Mouse (Mus musculus) urinary bladder, postnatal 4 days (tissue): Measurements from ENCODE around the gene Actg1.
A peak's percentile ranks its signal among the peaks of the same experiment; 100 is the strongest.

Source experiments
- DNase-seq, 2 experiments: peaks; one replicate each; pipeline ENCODE4 v3.0.0; 2021 to 2022; ENCODE audit warnings: low spot score in 2 of 2

The Actg1 gene

DNA sequence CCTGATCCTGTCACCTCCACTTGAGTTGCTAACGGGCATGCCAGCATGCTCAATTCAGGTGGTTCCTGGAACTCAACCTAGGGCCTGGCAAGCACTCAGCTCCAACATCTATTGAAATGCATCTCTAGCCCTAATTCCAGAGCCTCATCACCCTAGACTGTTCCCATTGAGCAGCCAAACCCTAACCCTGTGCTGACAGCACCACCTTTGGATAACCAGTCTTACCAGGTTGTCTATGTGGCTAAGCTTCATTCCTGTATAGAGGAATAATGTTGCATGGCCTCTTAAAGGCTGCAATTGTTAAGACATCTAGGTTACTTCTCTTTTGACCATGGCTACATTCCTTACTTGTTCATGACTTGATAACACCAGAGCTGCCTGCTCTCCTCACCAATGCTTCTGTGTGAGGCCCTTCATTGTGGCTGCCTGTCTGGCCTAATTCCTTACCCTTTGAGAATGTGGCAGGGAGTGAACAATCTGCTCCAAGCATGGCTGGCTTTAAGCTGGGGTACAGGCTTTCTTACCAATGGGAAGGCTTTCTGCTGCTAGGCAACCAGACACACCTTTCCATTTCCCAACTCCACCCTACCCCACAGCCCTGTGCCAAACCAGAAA lies 3.2 kb downstream of the Actg1 start:
- peak in 1 of 2 experiments; percentile 57 for DNase-seq

DNA sequence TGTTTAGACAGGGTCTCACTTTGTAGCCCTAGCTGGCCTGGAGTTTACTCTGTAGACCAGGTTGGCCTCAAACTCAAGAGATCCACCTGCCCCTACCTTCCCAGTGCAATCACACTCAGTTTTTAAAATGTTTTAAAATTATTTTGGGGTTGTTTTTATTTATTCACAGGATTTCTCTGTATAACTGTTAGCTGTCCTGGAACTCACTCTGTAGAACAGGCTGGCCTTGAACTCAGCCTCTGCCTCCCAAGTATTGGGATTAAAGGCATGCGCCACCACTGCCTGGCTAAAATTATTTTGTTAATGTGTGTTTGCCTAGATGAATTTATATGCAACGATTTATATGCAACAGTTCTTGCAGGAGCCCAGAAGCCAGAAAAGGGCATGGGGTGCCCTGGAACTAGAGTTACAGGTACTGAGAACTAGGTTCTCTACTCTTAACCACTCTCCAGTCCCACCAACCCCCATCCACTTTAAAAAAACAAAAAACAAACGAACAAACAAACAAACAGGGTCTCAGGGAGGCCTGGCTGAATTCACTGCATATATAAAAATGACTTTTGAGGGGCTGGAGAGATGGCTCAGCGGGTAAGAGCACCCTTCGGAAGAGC lies 3.9 kb downstream of the Actg1 start:
- DNase-seq: peak in 1 of 2 experiments; percentile 54

DNA sequence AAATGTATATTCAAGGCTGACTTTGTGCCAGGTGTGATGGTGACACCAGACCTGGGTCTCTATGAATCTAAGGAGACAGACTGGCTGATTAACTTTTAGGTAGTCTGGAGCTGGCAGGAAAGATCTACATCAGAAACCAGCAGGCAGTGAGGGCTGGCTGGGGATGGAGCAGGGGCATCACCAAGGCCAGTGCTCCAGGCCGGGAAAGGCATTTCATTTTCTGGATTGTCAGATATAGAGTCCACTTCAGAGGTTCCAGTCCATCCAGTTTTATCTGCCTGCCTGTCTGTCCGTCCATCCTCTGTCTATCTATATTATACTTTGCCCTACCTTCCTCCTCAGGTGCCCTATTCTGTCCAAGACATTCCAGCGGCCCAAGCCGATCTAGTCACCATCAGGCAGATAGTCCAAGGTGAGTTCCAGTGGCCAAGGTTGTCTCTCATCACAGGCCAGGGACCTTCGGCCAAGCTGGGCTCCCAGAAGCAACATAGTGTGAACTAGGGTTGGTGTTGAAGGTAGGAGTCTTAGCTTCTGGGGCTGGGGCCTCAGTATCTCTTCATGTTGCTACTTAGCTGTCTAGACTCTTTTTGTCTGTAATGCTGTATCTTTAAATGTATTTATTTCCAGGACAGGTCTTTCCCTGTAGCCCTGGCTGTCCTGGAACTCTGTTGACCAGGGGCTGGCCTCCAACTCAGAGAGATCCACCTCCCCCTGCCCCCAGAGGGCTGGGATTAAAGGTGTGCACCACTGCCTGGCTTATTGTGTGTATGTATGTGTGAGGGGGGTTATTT lies 4.6 kb downstream of the Actg1 start:
- peak in 1 of 2 experiments; percentile 56 for DNase-seq

DNA sequence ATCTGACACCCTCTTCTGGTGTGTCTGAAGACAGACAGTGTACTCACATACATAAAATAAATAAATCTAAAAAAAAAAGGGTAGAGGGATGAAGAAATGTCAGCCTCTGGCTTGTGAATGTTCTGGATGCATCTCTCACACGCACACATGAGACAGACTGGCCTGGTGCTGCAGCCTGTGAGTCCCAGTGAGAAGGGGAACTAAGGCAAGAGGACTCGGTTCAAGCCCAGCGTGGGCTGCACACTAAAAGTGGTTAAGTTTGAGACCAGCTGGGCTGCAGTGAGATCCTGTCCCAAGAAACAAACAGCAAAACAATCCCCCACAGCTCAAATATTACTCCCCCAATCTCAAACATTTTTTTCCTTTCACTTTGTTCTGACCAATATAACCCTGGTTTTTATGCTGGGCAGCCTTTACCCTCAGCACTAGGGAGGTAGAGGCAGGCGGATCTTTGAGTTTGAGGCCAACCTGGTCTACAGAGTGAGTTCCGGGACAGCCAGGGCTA lies 5.6 kb downstream of the Actg1 start:
- no peak for DNase-seq

DNA sequence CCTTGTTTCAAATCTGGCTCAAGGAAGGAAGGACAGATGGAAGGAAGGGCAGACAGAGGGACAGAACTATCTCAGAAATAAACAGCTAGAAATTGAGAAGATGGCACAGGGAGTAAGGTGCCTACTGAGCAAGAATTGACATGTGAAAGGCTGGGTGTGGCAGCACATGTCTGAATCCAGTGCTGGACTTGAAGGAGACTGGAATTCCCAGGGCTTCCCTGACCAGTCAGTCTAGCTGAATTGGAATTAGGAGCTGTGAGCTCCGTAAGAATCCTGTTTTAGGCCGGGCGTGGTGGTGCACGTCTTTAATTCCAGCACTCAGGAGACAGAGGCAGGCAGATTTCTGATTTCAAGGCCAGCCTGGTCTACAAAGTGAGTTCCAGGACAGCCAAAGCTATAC lies 6.7 kb downstream of the Actg1 start:
- DNase-seq: no peak

DNA sequence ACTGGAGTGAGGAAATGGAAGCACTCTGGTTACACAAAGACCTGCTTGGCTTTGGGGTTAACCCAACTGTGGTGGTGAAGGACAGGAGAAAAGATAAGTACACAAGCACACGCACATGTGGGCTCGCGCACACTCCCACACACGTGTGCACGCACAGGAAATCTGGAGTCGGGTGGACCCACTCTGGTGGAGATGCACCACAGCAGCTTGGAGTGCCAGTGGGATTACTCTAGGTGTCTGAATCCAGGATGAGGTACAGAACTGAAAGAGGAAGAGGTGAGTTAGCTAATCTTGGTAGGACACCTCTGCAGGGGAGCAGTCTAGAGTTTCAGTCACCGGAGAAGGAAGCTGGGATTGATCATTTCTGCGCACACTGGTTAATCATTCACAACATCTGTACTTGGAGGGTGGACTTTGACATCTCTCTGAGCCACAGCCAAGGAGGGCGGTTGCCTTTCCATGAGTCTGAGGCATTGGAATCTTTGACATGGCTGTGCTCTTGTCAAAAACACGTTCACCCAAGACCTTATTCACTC lies 8.3 kb downstream of the Actg1 start:
- no peak for DNase-seq

DNA sequence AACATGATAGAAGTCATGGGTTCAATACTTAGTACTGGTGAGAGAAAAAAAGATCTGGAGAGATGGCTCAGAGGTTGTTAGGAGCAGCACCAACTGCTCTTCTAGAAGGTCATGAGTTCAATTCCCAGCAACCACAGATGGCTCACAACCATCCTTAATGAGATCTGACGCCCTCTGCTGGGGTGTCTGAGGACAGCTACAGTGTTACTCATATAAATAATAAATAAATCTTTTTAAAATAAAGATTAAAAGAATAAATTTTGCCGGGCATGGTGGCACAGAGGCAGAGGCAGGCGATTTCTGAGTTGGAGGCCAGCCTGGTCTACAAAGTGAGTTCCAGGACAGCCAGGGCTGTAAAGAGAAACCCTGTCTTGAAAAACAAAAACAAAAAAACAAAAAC lies 9.6 kb downstream of the Actg1 start:
- peak in 1 of 2 experiments; percentile 32 for DNase-seq

DNA sequence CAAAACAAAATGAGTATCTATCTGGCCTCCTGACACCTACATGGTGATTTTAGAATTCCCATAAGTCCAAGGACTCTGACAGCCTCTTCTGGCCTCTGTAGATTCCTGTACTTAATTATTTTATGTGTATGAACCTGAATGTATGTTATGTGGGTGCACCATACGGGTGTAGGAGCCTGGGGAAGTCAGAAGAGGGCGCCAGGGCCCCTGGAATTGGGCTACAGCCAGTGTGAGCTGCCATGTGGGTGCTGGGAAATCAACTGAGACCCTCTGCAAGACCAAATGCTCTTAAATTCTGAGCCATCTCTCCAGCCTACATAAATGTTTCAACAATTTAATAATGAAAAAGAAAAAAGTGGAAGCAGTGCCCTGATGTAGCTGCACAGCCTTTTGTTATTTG lies 10.9 kb downstream of the Actg1 start:
- no peak for DNase-seq

DNA sequence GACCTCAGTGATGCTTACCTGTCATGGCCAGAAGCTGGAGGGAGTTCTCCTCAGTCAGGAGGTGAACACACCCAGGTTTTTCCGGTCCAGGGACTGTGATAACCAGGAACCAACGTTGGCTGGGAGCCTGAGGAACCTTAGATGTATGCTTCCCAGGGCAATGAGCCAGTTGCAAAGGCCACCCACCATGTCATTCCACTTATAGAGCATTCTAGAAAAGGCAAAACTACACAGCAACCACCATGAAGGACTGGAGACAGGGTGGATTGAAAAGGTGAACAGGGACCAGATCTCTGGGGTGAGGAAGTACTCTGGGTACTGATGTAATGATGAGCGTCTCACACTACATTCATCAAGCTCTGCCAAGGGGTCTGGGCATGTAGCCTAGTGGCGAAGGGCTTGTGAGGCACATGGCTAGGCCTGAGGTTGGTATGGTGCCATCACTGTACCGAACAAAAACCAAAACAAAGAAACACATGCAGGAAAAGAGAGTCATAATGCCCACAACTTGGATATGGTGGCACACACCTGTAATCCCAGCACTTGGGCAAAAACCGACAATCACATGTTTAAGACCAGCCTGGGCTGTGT lies 12.8 kb downstream of the Actg1 start:
- DNase-seq: no peak

DNA sequence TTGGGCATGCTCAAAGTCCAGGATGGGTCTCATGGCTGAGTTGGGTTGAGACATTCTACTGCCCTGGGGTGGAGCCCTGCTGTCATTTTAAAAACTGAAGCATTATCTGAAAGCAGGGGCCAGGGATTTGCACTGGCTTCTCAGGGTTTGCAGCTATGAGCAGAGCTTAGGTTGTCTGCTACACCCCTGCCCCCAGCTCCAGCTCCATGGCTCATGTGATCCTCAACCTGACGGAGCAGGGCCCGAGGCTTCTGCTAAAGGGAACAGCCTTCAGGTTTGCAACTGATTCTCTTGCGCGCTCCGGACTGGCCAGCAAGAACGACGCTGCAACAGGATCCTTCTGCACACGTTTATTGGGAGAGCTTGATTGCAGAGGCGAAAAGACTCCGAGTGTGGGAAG lies 28.2 kb downstream of the Actg1 start:
- no peak for DNase-seq

DNA sequence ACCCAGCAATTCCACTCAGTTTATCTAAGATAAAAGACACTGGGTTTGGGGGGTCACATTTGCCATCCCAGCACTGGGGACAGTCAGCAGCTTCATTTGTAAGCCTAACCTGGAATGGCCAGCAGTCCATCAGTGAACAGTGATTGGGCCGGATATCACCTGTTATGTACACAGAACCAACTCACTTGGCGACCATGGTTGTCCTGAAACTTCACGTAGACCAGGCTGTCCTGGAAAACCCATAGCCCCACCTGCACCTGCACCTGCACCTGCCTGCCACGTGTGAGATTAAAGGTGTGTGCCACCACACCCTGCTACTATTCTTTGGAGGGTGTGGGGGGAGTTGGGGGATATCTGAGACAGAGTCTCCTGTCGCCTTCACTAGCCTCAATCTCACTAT lies 29.0 kb downstream of the Actg1 start:
- DNase-seq: no peak

DNA sequence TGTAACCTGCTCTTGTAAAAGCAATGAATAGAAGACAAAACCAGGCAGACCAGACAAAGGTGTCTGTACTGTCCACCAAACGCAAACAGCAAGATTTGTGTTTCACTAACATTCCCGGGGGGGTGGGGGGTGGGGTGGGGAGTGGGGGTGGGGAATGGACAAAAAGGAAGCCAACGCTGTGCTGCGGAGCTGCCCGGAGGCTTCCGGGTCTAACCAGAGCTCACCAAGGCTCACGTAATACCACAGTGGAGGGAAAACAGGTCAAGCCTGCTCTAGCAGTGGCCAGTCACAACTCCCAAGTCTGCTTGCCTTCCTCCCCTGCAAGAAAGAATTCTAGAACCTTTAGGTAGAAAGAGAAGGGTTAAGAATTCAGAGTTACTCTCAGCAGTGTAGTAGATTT lies 30.9 kb downstream of the Actg1 start:
- no peak for DNase-seq

DNA sequence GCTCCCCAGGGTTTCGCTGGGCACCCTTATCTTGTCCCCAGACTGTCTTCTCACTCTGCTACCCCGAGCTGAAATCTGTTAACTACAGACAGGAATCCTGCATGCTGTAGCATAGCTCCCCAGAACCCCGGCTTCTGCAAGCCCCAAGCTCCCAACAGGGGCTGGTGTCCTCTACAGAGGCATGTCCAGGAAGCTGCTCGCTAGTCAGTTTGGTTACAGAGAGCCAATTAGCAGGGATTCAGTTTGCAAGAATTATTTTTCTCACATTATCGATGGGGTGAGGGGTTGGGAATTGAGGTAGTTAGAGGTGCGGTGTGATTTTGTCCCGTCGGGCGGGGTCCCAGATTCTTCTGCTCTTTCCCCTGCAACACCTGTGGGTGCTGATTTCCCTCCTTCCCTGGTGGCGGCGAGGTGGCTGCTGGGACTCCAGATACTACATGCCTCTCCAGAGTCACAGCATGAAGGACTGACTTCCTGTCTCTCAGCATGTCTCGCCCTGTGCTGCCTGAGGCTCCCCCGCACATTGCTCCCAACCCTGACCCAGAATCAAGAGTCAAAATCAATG lies 31.6 kb downstream of the Actg1 start:
- DNase-seq: peak in 1 of 2 experiments; percentile 58

DNA sequence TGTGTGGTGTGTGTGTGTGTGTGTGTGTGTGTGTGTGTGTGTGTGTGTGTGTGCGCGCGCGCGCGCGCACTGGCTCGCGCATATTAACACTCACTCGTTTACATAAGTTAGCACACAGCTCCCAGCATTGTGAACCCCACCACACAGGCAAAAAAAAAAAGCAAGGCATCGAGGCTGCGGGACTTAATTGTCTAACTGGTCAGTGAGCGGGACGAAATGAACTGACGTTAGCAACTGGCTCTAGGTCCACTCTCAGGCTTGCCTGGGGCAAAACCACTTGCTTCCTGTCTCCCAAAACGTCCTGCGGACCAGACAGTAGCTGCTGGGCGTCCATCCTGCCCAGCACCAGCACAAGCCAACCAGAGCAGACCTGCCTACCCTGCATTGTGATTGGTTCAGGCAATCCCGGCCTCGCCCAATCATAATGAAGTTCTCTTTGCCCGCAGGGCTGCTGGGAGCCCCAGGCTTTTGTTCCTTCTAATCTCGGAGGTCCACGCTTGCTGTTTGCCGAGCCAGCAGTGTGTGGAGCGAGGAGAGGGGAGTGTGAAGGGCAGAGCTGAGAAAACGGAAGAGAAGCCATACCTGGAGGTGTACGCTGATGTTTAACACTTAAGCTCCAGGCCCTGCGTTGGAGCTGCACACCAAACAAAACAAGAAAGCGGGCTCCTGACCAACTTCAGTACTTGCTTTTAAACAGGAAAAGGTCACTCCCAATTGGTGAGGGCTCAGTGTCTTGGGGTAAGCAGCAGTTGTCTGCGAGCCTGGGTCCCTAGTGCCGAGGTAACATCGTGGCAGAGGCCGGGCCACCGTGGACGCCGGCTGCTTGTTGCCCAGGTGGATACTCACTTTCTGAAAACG lies 32.3 kb downstream of the Actg1 start:
- peak; percentile 88 to 89 for DNase-seq

DNA sequence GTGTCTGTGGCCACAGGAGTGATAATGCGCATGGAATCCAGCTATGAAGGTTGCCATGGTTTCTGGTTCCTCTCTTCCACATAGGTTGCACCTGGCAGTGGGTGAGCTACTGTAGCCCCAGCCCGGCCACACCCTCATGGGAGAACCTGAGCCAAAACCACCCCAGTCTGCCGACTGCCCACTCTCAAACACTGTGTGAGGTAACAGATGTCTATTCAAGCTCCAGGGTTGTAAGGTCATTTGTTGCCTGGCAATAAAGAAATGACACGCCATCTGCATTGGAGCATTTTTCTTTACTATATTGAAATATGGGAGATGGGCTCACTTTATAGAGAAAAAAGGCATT lies 33.0 kb downstream of the Actg1 start:
- DNase-seq: peak in 1 of 2 experiments; percentile 56

DNA sequence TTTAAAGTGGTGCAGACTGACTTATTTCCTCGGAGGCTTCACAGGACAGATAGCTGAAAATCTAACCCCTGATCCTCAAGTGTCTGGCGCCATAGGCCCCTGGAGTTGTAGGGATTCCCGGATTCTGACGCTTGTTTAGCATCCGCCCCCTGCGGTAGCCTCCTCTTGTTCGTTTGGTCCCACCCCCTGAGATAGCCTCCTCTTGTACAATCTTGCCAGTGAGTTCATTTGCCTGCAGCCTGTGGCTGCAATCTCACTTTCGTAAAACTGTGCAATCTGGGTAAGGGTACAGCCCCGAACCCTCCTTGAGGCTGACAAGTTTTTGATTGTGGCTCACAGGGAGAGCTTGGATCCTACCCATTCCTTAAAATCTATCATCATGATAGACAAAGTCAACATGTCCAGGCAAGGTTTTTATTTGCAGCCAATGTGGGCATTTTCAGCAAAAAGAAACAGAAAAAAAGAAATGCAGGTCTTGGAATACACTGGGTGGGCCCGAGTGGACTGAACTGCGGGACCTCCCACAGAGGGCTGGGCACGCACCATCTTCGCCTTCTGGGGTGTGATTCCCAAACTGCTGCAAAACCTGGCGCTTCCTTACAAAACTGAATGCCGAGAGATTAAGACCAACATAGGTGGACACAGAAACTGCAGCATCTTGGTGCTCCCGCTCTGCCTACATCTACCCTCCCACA lies 33.5 kb downstream of the Actg1 start:
- peak in 1 of 2 experiments; percentile 55 for DNase-seq

DNA sequence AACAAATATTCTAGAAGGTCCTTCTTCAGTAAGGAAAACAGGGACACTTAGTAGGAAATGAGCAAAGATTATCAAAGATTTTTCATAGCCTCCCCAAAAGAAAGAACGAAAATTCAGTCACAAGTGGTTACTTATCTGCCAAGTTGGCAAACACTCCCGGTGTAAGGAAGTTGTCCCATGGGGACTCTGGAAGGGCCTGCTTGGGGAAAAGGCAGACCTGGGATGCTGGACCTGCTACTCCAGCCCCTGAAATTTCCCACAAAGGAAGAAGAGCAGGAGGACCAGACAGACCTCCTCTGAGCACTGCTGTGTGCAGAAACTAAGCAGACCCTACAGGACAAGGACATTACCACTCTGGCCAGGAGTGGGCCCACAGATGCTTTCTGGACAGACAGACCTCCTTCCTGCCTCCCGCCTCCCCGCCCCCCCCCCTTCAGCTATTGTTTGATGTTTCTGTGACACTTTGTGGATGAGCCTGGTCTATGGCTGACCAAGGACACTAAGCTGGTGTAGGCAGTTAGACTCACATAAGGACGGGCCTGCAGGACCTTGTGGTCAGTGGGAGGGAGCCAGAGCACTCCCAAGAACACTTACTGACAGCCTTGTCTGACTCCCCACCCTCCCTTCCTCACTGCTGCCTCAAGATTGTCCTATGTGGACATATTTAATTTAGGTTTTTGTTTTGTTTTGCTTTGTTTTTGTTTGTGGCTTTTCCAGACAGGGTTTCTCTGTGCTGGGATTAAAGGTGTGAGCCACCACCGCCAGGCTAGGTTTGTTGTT lies 34.2 kb downstream of the Actg1 start:
- DNase-seq: no peak

DNA sequence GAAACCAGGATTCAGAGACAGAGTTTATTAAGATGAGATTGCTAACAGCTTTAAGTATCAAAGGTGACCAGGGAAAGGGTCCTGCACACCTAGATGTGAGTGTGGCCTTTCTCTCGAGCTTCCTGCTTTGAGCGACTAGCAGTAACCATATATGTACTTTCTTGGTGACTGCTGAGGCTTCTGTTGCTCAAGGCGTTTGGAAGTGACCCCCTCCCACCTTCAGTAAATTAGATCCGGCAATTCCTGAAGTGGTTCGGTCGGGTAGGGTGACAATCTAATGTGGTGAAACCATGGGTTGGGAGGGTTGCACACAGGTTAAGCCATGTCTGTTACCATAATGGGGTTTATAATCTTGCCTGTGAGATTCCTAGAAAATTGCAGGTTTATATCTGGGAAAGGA lies 36.3 kb downstream of the Actg1 start:
- no peak for DNase-seq

DNA sequence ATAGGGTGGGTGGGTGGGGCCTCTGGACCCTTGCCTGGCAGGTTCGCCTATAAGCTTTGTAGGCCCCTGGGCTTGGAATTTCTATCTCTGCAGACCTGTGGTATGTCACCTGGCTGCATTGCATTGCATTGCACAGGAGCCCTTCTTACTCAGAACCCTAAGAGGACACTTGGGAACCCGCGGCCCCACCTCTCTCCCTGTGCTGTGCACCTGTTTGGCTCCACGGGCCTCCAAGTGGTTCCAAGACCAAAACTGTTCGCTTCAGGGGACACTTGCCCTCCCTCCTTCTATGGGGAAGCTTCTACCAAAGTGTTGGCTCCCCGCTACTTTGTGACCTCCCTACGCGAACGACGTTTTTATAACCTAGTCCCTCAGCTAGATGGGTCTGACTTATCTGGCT lies 36.8 kb downstream of the Actg1 start:
- peak in 1 of 2 experiments; percentile 57 for DNase-seq
